Mouse (Mus musculus) liver, embryonic 14.5 days (tissue): ENCODE measurements around the gene Syce3.

Experiments used
- CTCF ChIP-seq: IDR thresholded peaks from 2 replicates; pipeline ENCODE4 v1.5.1; 2016; ENCODE audit warnings: antibody characterized with exemption, low read depth, control low read depth
- EP300 ChIP-seq: IDR thresholded peaks from 2 replicates; pipeline ENCODE4 v1.6.1; 2016; ENCODE audit warnings: antibody characterized with exemption, low read depth

GRCm38 (mm10) chr15:89442486-89443070, 32.3 kb upstream of the Syce3 start:
- no peak for TF ChIP-seq CTCF
- TF ChIP-seq EP300: no peak
